22 mouse cellular contexts compared by ENCODE assay signal in genomic region chr11:83857256-83857655, GRCm38 (mm10). TPM values are rescaled to one million over a fixed set of nuclear protein-coding genes. Genes with fewer than 3 reads are reported as not detected.
DNase-seq lines count a peak whose midpoint lies in the region; ATAC-seq and TF ChIP-seq lines count a peak whose summit lies in the region.
"Had no signal": no experiment of that assay in that cellular context is flagged by ENCODE, and none has a peak within 500 bp of the region (broad histone marks: within the 10 kb centered on the region; RNA-seq: fewer than 3 reads in every experiment).

No protein-coding gene starts in this region.

- H3K4me3 ChIP-seq in kidney, adult 2 months (ENCODE audit: insufficient read depth, low read depth, low read length) = no peak overlapping the region
- H3K4me3 ChIP-seq in kidney, embryonic 14.5 days (ENCODE audit: low read length) = no peak overlapping the region
- H3K4me3 ChIP-seq in kidney, embryonic 16.5 days (ENCODE audit: low read length) = no peak overlapping the region

- peak overlapping the region; percentile 79 for H3K27ac ChIP-seq in kidney, adult 2 months (ENCODE audit: insufficient read depth, low read depth, low read length)
- no peak overlapping the region for H3K27ac ChIP-seq in kidney, embryonic 14.5 days (ENCODE audit: low read depth, low read length)
- H3K27ac ChIP-seq in kidney, embryonic 16.5 days (ENCODE audit: low read length) = no peak overlapping the region

- no peak overlapping the region for H3K9ac ChIP-seq in kidney, embryonic 14.5 days (ENCODE audit: low read depth, low read length)
- no peak overlapping the region for H3K9ac ChIP-seq in kidney, embryonic 16.5 days (replicated peaks; ENCODE audit: low read length)

- peak; percentile 84 for DNase-seq in kidney, adult 2 months
- no peak for DNase-seq in kidney, postnatal 14 days
- peak; percentile 54 for DNase-seq in kidney, adult 9 months
- DNase-seq in kidney, adult 8-10 months = no peak
- DNase-seq: adrenal gland, adult 2 months; adrenal gland, adult 8-10 months; adrenal gland, postnatal 10 days; adrenal gland, postnatal 14 days; adrenal gland, postnatal 25 days; adrenal gland, postnatal 36 days; B cell, adult 2 months; cerebellum, adult 11 months; cerebellum, adult 11-12 months; cerebellum, adult 18-20 months had no signal

- no peak for TF ChIP-seq POLR2A in kidney, adult 2 months (IDR thresholded peaks at IDR 0.05; ENCODE audit: low read depth, low read length)

- peaks cover 12% of the 10 kb centered on the region; the same call in 1 of the 2 replicates for H3K4me1 ChIP-seq in kidney, adult 2 months (ENCODE audit: control insufficient read depth, insufficient read depth, low read length)
- no peaks in the 10 kb centered on the region for H3K4me1 ChIP-seq in kidney, embryonic 14.5 days (ENCODE audit: control insufficient read depth, insufficient read depth, low read length)
- no peaks in the 10 kb centered on the region for H3K4me1 ChIP-seq in kidney, embryonic 16.5 days (ENCODE audit: insufficient read depth, low read length)

- no peak for TF ChIP-seq CTCF in kidney, adult 2 months (conservative IDR thresholded peaks at IDR 0.05; ENCODE audit: insufficient read depth, insufficient read length, low read depth, low read length)

- H3K27me3 ChIP-seq in kidney, adult 2 months (replicated peaks; ENCODE audit: control insufficient read depth, insufficient read depth, low read length) = no peaks in the 10 kb centered on the region
- peaks cover 33% of the 10 kb centered on the region for H3K27me3 ChIP-seq in kidney, embryonic 14.5 days (ENCODE audit: control insufficient read depth, insufficient read depth, low read length)
- H3K27me3 ChIP-seq in kidney, embryonic 16.5 days (ENCODE audit: insufficient read depth, low read length) = peaks cover 33% of the 10 kb centered on the region
- H3K27me3 ChIP-seq: CH12.LX, Patski had no signal

- WGBS in kidney, adult 2 months = 53% methylated on average over 1 of the region's 1 CpGs
- 87% methylated on average over 1 of the region's 1 CpGs for WGBS in kidney, embryonic 14.5 days
- 81% methylated on average over 1 of the region's 1 CpGs for WGBS in kidney, embryonic 16.5 days

- H3K9me3 ChIP-seq in kidney, embryonic 14.5 days (ENCODE audit: control insufficient read depth, low read length) = no peaks in the 10 kb centered on the region
- H3K9me3 ChIP-seq in kidney, embryonic 16.5 days (ENCODE audit: low read length) = no peaks in the 10 kb centered on the region
- H3K9me3 ChIP-seq: G1E had no signal

- ATAC-seq in kidney, embryonic 14.5 days (ENCODE audit: low FRiP score, low TSS enrichment) = no peak
- ATAC-seq in kidney, embryonic 16.5 days (ENCODE audit: low FRiP score, low TSS enrichment) = no peak
- ATAC-seq: activated CD4-positive, CD25-positive, alpha-beta regulatory T cell, adult 4 months; CD4-positive, CD25-positive, alpha-beta regulatory T cell, adult 4 months; Patski had no signal

- H3K36me3 ChIP-seq in kidney, adult 2 months (ENCODE audit: control insufficient read depth, insufficient read depth, low read length) = peaks cover 9% of the 10 kb centered on the region; the same call in 1 of the 2 replicates
- H3K36me3 ChIP-seq in kidney, embryonic 14.5 days (ENCODE audit: control insufficient read depth, insufficient read depth, low read length) = peaks cover 4% of the 10 kb centered on the region; the same call in 1 of the 2 replicates
- H3K36me3 ChIP-seq in kidney, embryonic 16.5 days (ENCODE audit: insufficient read depth, low read length) = peaks cover 6% of the 10 kb centered on the region; the same call in 1 of the 2 replicates
- H3K36me3 ChIP-seq: G1E had no signal

- H3K4me2 ChIP-seq in kidney, embryonic 14.5 days (replicated peaks; ENCODE audit: low read depth, low read length) = no peak overlapping the region
- peak overlapping the region; percentile 57 for H3K4me2 ChIP-seq in kidney, embryonic 16.5 days (replicated peaks; ENCODE audit: low read depth, low read length)

RNA-seq across cellular contexts. Expression of gene Hnf1b, which starts 7.4 kb away (rescaled TPM):
- polyA plus RNA-seq in kidney, adult 2 months (2012; rRNA removed) = 161 and 172 TPM in 2 replicates
- polyA plus RNA-seq in kidney, embryonic 14.5 days (2014; fragmentation: Nextera tagmentation; extraction: Ambion mirVana) = 51.6 and 84.2 TPM in 2 replicates
- polyA plus RNA-seq in kidney, embryonic 16.5 days (2015; fragmentation: Nextera tagmentation; extraction: Ambion mirVana) = 90.9 and 104 TPM in 2 replicates
- polyA plus RNA-seq: activated CD4-positive, CD25-positive, alpha-beta regulatory T cell, adult 4 months; C2C12; CD4-positive, CD25-positive, alpha-beta regulatory T cell, adult 4 months; G1E had no signal

Comparison
In these comparisons a context has a peak if more than half of its experiments do, and no peak if none do; other contexts are left out.
1. DNase-seq: peak in kidney, adult 2 months (single experiment) and kidney, adult 9 months (single experiment); none in kidney, postnatal 14 days (single experiment) and kidney, adult 8-10 months (0 of 2).